Mouse (Mus musculus): ENCODE data around the gene Rab21.

Gene Rab21

DNA sequence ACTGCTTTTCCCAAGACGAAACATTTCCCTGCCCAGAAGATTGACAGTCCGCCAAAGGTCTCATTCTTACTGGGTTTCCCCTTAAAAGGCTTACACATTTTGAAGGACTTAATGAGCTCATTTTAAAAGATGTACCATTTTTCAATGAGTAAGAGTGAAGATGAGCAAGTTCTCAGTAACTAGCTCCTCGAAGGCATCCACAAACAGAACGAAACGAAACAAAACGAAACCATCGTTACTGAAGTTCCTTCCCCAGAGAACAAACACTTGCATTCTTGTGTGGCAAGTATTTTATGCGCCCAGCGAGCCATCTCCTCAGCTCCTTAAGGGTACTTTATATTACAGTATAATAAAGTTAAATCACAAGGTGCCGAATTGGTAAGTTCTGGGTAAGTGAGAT is 34.0 kb downstream of the Rab21 start:
- no peak for DNase-seq (ENCODE audit: inconsistent ontology term)

DNA sequence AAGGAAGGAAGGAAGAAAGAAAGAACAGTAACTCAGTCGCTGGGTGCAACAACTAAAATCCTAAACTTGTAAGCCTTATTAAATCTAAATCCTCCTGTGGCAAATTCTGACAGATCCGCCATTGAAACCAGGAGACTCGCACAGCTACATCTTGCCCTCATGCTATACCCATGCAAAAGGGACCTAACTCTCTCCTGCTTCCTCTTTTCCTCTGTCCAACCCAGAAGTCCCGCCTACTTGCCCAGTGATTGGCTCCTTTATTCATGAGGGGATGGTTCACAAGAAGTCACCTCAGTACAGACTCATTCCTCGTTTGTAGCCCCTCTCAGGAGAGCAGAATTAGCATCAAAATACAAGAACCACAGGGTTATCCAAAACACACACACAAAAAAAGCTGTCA is 43.7 kb downstream of the Rab21 start:
- no peak for DNase-seq (ENCODE audit: inconsistent ontology term)

DNA sequence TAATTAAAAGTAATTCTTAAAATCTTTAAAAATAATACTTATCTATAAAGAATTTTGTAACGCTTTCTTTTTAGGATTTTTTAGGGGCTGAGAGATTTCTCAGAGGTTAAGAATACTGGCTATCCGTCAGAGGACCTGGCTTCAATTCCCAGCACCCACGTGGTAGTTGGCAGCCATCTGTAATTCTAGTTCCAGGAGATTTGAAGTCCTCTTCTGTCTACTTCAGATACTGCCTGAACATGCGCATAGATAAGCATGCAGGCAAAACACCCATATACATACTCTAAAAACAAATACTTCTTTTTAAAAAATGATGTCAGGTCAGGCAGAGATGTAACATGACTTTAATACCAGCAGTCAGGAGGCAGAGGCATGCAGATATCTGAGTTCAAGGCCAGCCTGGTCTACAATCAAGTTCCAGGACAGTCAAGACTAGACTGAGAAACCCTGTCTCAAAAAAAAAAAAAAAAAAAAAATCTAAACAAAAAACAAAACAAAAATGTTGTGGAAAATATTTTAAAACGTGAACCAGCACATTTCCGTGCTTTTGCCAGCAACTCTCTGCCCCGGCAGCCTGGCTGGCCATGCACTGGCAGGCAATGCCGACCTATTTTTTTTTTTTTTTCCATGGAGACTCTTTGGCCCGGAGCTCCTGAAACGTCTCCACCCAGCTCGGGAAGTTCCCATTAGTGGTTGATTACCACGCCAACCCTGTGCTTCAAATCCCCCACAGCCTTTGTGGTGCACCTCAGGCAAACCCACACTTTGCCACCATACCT is 44.6 kb downstream of the Rab21 start:
- DNase-seq (ENCODE audit: inconsistent ontology term) = no peak

DNA sequence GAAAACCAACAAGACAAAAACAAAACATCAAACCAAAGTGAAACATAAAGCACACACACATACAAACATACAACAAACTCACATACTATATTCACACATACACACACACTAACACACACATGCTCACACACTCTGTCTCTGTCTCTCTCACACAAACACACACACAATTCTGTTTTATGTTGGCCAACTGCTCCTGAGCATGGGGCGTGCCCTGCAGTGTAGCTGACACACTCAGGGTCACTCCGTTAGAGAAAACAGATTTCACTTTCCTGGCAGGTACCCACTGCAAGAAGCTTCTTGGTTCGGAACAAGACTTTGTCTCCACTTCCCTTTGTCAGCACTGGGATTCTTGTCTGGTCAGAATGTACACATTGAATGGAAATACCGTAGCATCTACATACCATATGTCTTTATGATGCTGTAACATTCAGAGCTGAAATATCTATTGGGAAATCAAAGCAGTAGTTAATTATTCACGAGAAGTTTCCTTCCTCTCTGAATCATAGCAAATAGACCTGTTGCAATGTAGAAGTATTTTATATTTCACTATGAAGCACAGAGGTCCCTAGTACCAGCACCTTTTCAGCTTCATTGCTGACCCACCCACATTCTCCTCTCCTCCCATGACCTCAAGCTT is 52.4 kb downstream of the Rab21 start:
- no peak for DNase-seq (ENCODE audit: inconsistent ontology term)

DNA sequence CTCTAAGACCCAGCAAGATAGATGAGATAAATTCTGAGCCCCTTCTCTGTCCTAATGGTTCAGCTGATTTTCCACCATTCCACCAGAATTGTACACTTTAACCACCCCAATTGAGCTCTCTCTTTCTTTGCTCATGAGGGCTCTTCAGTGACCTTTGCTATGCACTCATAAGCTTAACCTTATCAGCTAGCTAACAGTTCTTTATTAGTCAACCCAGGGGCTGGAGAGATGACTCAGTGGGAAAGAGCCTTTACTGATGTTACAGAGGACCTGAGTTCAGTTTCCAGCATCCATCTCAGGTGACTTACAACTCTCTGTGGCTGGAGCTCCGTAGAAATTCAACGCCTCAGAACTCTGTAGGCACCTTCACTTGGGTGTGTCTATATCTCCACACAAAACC is 53.1 kb downstream of the Rab21 start:
- no peak for DNase-seq (ENCODE audit: inconsistent ontology term)

DNA sequence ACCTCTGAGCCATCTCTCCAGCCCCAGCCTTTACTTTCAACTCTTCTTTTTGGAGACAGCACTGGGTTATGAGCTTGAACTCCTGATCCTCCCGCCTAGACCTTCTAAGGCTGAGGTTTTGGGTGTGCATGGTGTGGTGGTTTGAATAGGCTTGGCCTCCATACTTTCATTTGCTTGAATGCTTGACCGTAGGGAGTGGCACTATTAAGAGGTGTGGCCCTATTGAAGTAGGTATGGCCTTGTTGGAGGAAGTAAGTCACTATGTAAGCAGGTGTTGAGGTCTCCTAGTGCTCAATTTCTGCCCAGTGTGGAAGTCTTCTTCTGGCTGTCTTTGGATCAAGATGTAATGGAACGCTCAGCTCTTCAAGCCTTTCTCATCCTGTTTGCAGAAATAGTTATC is 54.0 kb downstream of the Rab21 start:
- no peak for DNase-seq (ENCODE audit: inconsistent ontology term)

DNA sequence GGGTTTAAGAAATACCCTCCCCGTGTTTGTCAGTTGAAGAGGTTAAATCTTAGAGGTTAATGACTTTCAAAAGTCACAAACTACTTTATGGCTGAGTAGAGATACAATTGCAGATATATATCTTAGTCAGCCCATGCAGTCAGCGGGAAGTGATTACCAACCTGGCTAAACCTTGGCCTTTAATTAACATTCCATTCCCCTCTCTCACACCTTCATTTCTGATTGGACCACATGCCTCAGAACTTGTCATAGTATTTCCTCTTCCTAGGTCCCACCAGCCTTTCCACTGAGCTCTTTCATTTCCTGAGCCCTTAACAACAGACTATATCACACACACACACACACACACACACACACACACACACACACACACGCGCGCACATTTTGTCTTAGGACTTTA is 59.2 kb downstream of the Rab21 start:
- DNase-seq (ENCODE audit: inconsistent ontology term) = no peak

DNA sequence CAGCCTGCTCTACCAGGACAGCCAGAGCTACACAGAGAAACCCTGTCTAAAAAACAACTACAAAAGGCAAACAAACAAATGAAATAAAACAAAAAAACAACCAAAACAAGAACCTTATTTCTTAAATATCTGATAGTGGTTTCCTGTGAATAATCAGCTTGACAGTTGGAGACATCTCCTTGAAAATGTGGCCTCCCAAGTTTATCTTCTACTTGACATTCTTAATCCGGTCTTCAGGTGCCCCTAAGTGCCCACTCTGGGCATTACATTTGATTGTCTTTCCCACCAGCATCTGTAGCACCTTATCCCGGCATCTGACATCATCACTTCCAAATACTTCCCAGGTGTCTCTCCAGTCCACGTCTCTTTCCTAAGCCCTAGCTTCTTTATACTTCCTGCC is 61.9 kb downstream of the Rab21 start:
- no peak for DNase-seq (ENCODE audit: inconsistent ontology term)

DNA sequence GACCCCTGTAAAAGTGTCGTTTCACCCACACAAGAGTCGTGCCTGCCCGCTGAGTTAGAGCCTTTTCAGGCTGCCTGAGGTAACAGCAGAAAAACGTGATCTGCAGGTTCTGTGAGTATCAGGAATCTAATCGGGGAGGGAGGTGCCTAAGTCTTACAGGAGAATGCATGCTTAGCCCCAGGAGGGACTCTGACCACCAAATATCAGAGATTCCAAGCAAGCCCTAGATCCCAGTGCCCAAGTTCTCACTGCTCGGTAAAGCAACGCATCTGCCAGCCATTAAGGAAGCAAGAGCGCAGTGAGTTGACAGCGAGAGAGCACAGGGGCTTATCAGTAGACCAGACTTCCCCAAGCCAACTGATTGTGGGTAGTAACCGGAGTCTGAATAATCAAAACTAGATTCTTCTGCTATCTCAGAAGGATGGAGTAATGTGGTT is 63.1 kb downstream of the Rab21 start:
- DNase-seq (ENCODE audit: inconsistent ontology term) = peak; percentile 70

DNA sequence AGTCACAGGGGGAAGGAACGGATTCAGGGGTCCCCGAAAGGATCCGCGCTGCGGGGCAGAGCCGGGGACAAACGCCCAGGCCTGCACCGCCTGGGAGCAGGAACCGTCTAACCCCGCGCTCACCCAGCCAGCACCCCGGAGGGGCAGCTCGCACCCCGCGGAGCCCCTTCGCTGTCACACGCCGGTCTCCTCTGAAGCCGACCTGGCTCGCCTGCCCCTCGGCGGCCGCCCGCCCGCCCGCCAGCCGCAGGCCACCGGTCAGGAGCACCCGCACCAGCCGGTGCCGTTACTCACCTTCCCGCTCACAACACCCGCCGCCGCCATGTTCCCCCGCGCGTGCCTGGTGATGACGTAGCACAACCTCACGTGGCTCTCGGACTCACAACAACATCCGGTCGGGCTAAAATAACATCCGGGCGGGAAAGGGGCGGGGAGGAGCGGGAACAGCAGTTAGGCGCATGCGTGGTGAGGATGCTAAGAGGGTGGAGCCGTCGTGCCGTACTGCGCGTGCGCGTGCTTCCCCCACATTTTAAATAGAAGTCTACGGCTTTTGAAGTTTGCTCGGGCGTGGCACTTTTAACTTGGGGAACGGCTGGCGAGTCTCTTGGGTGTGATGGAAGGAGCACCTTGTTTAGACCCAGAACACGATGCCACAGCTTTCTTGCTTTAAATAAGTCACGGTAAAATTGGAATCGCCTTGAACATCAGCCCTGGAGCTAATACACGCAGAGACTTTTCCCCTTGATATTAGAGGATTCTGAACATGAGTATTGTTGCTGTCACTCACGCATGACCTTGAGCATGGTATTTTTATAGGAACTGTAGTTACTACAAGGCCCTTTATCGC is 64.1 kb downstream of the Rab21 start, which contains the start of gene Tbc1d15:
TSS of gene Tbc1d15 (minus strand) at position 380 of the 847 bp plus-strand sequence.
- peak; percentile 99 for DNase-seq (ENCODE audit: inconsistent ontology term)

DNA sequence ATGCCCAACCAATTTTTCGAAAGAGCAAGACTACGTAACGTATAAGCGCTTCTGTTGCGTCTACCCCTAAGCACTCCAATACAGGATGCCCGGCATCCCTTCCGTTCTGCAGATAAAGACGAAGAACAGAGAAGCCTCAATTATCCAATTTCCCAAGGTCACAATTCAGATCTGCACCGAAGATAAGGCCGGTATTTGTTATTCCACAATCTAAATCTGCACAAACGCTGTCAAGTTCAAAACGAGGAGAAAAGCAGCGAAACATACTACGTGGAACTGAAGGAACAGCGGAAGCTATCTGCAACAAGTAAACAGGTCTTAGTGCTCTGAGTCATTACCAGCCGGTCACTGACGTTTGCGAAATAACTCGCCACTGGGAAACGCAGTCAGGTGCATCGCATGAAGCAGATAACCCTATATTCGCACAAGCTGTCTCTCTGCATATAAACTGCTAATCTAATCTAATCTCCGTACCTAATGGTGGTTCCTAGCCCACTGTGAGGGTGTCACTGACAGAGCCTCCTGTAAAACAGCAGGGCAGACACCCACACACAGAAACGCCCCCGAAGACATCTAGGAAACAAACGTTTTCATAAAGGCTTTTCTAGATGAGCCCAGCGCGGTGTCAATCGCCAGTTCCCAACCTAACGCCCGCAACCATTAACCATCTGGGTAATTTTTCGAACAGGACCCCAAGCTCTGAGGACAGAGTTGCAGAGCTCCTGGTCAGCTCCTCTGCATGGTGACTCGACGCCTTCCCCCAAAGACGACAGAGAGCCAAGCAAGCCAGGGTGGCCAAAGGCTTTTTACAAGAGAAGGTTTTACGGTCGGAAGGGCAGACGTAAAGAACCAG is 64.9 kb downstream of the Rab21 start:
- peak; percentile 19 for DNase-seq (ENCODE audit: inconsistent ontology term)

DNA sequence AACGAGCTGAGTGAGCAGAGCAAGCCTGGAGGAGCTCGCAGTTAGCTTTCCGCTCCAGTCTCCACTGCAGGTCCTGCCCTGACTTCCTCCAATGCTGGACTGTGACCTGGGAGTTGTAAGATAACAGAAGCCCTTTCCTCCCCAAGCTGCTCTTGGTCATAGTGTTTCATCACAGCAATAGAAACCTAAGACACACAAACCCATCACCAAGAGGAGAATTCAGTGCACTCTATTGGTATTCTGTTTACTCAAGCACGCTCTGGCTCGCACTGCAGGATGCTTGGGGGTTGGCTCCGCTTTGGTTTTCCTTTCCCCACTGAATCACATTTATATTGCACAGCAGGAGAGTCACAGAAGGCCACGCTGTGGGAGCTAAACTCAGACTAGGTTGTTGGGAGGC is 67.4 kb downstream of the Rab21 start:
- peak; percentile 53 for DNase-seq (ENCODE audit: inconsistent ontology term)

DNA sequence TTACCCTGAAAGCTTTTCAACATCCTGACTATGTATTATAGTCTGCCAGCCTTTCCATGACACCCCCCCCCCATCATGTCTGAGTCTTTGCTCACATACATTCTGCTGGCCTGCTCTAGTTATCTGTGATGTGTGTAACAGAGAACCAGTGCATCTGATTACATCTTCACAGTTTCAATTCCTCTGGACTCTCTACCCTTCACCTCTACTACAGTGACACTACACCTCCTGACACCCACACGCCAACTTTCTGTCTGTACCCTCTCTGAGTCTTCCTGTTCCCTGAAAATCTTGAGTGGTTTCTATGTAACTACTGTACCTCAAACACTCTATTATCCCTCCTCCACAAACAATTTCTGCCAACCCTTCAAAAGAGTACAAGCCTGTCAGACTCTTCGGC is 69.9 kb downstream of the Rab21 start:
- DNase-seq (ENCODE audit: inconsistent ontology term) = no peak

DNA sequence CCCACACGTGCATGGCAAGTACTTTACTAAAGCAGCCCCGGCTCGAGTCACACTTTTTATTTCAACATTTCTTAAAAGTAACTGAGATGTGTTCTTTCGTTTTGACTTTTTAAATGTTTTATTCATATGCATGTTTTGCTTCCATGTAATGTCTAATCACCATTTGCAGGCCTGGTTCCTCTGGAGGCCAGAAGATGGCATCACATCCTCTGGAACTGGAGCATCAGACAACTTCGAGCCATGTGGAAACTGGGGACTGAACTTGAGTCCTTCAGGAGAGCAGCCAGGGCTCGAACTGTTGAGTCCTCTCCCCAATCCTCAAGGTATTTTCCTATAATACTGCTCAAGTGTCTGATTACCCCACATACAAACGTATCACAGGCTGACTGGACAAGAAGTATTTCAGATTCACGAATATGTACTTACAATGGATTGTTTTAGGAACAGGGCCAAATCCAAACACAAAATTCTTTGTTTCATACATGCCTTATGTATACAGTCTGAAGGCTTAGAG is 74.3 kb downstream of the Rab21 start:
- peak; percentile 24 for DNase-seq (ENCODE audit: inconsistent ontology term)

DNA sequence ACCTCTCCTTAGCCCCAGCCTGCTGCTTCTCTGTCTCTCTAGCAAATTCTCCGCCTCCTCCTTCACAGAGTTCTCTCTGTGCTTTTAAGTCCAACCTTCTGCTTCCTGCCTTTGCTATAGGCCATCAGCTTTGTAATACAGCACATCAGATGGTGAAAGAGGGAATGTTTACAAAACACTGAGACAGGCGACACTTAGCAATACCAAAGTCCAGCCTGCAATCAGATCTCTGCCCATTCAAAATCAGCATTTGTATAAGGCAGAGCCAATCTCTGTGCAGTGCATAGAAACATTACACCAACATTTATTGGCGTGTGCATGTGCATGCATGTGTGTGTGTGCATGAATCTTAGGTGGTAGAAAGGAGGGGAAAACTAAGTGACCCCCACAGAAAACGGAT is 77.5 kb downstream of the Rab21 start:
- DNase-seq (ENCODE audit: inconsistent ontology term) = no peak

Data from Muller cell, postnatal 12 days (primary cell).